Mouse (Mus musculus) forelimb bud, embryonic 11.5 days (tissue): ENCODE data around the gene Galnt3.
A peak's percentile ranks its signal among the peaks of the same experiment; 100 is the strongest.

Source experiments
- DNase-seq: peaks from one replicate; pipeline ENCODE4 v3.0.0-alpha.2; 2012; ENCODE audit warnings: low read depth, low spot score

The Galnt3 gene

GRCm38 (mm10) chr2:66107864-66108514, 16.8 kb downstream of the Galnt3 start:
- DNase-seq: no peak

GRCm38 (mm10) chr2:66103740-66104436, 20.9 kb downstream of the Galnt3 start:
- DNase-seq: no peak

- no peak for DNase-seq
Measured at GRCm38 (mm10) chr2:66101686-66102304, 23.0 kb downstream of the Galnt3 start.

- DNase-seq: no peak
Measured at GRCm38 (mm10) chr2:66100671-66101351, 24.0 kb downstream of the Galnt3 start.

GRCm38 (mm10) chr2:66100239-66100638, 24.6 kb downstream of the Galnt3 start:
- no peak for DNase-seq

- no peak for DNase-seq
Measured at GRCm38 (mm10) chr2:66094622-66095181, 30.1 kb downstream of the Galnt3 start.

GRCm38 (mm10) chr2:66091296-66091695, 33.5 kb downstream of the Galnt3 start:
- DNase-seq: peak; percentile 8

GRCm38 (mm10) chr2:66081876-66082275, 42.9 kb downstream of the Galnt3 start:
- no peak for DNase-seq

GRCm38 (mm10) chr2:66080731-66081130, 44.1 kb downstream of the Galnt3 start:
- DNase-seq: no peak

- DNase-seq: no peak
Measured at GRCm38 (mm10) chr2:66069454-66069853, 55.3 kb downstream of the Galnt3 start.

GRCm38 (mm10) chr2:66063291-66063690, 61.5 kb downstream of the Galnt3 start:
- DNase-seq: no peak

GRCm38 (mm10) chr2:66044405-66045089, 80.2 kb downstream of the Galnt3 start:
- no peak for DNase-seq

- peak; percentile 13 for DNase-seq
Measured at GRCm38 (mm10) chr2:66043441-66044404, 81.1 kb downstream of the Galnt3 start.

- peak; percentile 74 for DNase-seq
Measured at GRCm38 (mm10) chr2:66041917-66042419, 82.8 kb downstream of the Galnt3 start.

GRCm38 (mm10) chr2:66041203-66041916, 83.4 kb downstream of the Galnt3 start:
- no peak for DNase-seq

- DNase-seq: no peak
Measured at GRCm38 (mm10) chr2:66040611-66041010, 84.2 kb downstream of the Galnt3 start.

- DNase-seq: no peak
Measured at GRCm38 (mm10) chr2:66034907-66035679, 89.7 kb downstream of the Galnt3 start.
